Mouse (Mus musculus): ENCODE data around the gene Uhmk1. TPM values are rescaled to one million over a fixed set of nuclear protein-coding genes. Genes with fewer than 3 reads are reported as not detected.

The Uhmk1 gene
- polyA plus RNA-seq, 1 experiment from 2014 or later, result 7.0 TPM

- no peak overlapping the region for H3K9ac ChIP-seq (ENCODE audit: low read depth, low read length)
- WGBS, result 84% methylated on average over 5 of the region's 5 CpGs
- no peak overlapping the region for H3K4me3 ChIP-seq (replicated peaks; ENCODE audit: low read depth, low read length)
- no peak for TF ChIP-seq CTCF (IDR thresholded peaks at IDR 0.05; ENCODE audit: low read depth)
- no peaks in the 10 kb centered on the region for H3K27me3 ChIP-seq (ENCODE audit: insufficient read depth, low read length)
- no peak overlapping the region for H3K4me2 ChIP-seq (ENCODE audit: low read length)
- 0 out of 2 replicates have a peak, but pooled peaks cover 7% of the 10 kb centered on the region for H3K36me3 ChIP-seq (ENCODE audit: insufficient read depth, low read length)
- no peaks in the 10 kb centered on the region for H3K9me3 ChIP-seq (replicated peaks; ENCODE audit: low read length)
- no peak overlapping the region for H3K27ac ChIP-seq
- DNase-seq (ENCODE audit: low spot score), result no peak
- H3K4me1 ChIP-seq (replicated peaks; ENCODE audit: insufficient read depth, low read length), result no peaks in the 10 kb centered on the region
- ATAC-seq (replicated peaks; ENCODE audit: low FRiP score, low read depth), result no peak
Measured at GRCm38 (mm10) chr1:170155761-170156160, 59.4 kb downstream of the Uhmk1 start.

GRCm38 (mm10) chr1:170155298-170155697 lies 59.9 kb downstream of the Uhmk1 start:
- H3K9ac ChIP-seq (ENCODE audit: low read depth, low read length), result no peak overlapping the region
- 0 out of 2 replicates have a peak, but pooled peaks cover 7% of the 10 kb centered on the region for H3K36me3 ChIP-seq (ENCODE audit: insufficient read depth, low read length)
- H3K4me3 ChIP-seq (replicated peaks; ENCODE audit: low read depth, low read length), result no peak overlapping the region
- peak; percentile 35; the same call in 1 of the 2 replicates for TF ChIP-seq CTCF (IDR thresholded peaks at IDR 0.05; ENCODE audit: low read depth)
- no peak overlapping the region for H3K4me2 ChIP-seq (ENCODE audit: low read length)
- ATAC-seq (replicated peaks; ENCODE audit: low FRiP score, low read depth) (no peak), DNase-seq (ENCODE audit: low spot score) (no peak)
- H3K27ac ChIP-seq, result no peak overlapping the region
- no peaks in the 10 kb centered on the region for H3K27me3 ChIP-seq (ENCODE audit: insufficient read depth, low read length)
- H3K4me1 ChIP-seq (replicated peaks; ENCODE audit: insufficient read depth, low read length), result no peaks in the 10 kb centered on the region
- WGBS, result 72% methylated on average over 2 of the region's 2 CpGs
- no peaks in the 10 kb centered on the region for H3K9me3 ChIP-seq (replicated peaks; ENCODE audit: low read length)

GRCm38 (mm10) chr1:170153986-170154385 lies 61.2 kb downstream of the Uhmk1 start:
- 83% methylated on average over 8 of the region's 8 CpGs for WGBS
- H3K36me3 ChIP-seq (ENCODE audit: insufficient read depth, low read length), result 0 out of 2 replicates have a peak, but pooled peaks cover 10% of the 10 kb centered on the region
- no peak for ATAC-seq (replicated peaks; ENCODE audit: low FRiP score, low read depth)

DNA sequence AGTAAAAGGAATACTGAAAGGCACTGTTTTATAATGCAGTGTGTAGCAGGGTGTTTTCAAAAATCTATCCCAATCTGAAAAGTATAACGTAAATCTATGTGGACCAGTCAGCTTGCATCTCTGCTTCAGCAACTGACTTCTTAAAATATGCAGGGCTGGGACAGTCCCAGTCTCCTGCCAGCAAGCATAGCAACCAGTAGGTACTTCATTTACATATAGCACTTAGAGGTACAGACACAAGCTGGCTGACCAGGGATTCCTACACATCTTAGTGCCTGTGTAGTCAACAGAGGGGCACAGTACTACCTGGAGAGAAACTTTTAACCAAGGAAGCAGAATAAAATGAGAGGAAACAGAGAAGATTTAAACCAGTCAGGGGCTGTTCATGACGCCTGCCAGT lies 62.6 kb downstream of the Uhmk1 start:
- Histone ChIP-seq H3K27ac (no peak overlapping the region), H3K9ac (ENCODE audit: low read depth, low read length) (no peak overlapping the region), H3K4me1 (replicated peaks; ENCODE audit: insufficient read depth, low read length) (no peaks in the 10 kb centered on the region), H3K4me3 (replicated peaks; ENCODE audit: low read depth, low read length) (no peak overlapping the region), H3K27me3 (ENCODE audit: insufficient read depth, low read length) (no peaks in the 10 kb centered on the region), H3K4me2 (ENCODE audit: low read length) (no peak overlapping the region), H3K36me3 (ENCODE audit: insufficient read depth, low read length) (peaks cover 15% of the 10 kb centered on the region; the same call in 1 of the 2 replicates), H3K9me3 (replicated peaks; ENCODE audit: low read length) (no peaks in the 10 kb centered on the region)
- WGBS, result 91% methylated on average over 2 of the region's 2 CpGs
- ATAC-seq (replicated peaks; ENCODE audit: low FRiP score, low read depth) (no peak), DNase-seq (ENCODE audit: low spot score) (no peak)
- TF ChIP-seq CTCF (IDR thresholded peaks at IDR 0.05; ENCODE audit: low read depth), result no peak

More at GRCm38 (mm10) chr1:170153986-170154385, 61.2 kb downstream of the Uhmk1 start:
- Histone ChIP-seq H3K27ac (no peak overlapping the region), H3K4me3 (replicated peaks; ENCODE audit: low read depth, low read length) (no peak overlapping the region), H3K9me3 (replicated peaks; ENCODE audit: low read length) (no peaks in the 10 kb centered on the region), H3K4me2 (ENCODE audit: low read length) (no peak overlapping the region), H3K27me3 (ENCODE audit: insufficient read depth, low read length) (no peaks in the 10 kb centered on the region), H3K4me1 (replicated peaks; ENCODE audit: insufficient read depth, low read length) (no peaks in the 10 kb centered on the region), H3K9ac (ENCODE audit: low read depth, low read length) (no peak overlapping the region)
- no peak for DNase-seq (ENCODE audit: low spot score)
- no peak for TF ChIP-seq CTCF (IDR thresholded peaks at IDR 0.05; ENCODE audit: low read depth)

GRCm38 (mm10) chr1:170150870-170151269 lies 64.3 kb downstream of the Uhmk1 start:
- no peak overlapping the region for H3K9ac ChIP-seq (ENCODE audit: low read depth, low read length)
- H3K4me3 ChIP-seq (replicated peaks; ENCODE audit: low read depth, low read length), result no peak overlapping the region
- H3K27ac ChIP-seq, result no peak overlapping the region
- H3K4me2 ChIP-seq (ENCODE audit: low read length), result no peak overlapping the region
- DNase-seq (ENCODE audit: low spot score) (no peak), ATAC-seq (replicated peaks; ENCODE audit: low FRiP score, low read depth) (no peak)
- H3K27me3 ChIP-seq (ENCODE audit: insufficient read depth, low read length), result no peaks in the 10 kb centered on the region
- TF ChIP-seq CTCF (IDR thresholded peaks at IDR 0.05; ENCODE audit: low read depth), result no peak
- peaks cover 18% of the 10 kb centered on the region for H3K36me3 ChIP-seq (ENCODE audit: insufficient read depth, low read length)
- WGBS, result 87% methylated on average over 6 of the region's 6 CpGs
- H3K4me1 ChIP-seq (replicated peaks; ENCODE audit: insufficient read depth, low read length), result no peaks in the 10 kb centered on the region
- H3K9me3 ChIP-seq (replicated peaks; ENCODE audit: low read length), result no peaks in the 10 kb centered on the region

GRCm38 (mm10) chr1:170149756-170150155 lies 65.4 kb downstream of the Uhmk1 start:
- no peaks in the 10 kb centered on the region for H3K27me3 ChIP-seq (ENCODE audit: insufficient read depth, low read length)

DNA sequence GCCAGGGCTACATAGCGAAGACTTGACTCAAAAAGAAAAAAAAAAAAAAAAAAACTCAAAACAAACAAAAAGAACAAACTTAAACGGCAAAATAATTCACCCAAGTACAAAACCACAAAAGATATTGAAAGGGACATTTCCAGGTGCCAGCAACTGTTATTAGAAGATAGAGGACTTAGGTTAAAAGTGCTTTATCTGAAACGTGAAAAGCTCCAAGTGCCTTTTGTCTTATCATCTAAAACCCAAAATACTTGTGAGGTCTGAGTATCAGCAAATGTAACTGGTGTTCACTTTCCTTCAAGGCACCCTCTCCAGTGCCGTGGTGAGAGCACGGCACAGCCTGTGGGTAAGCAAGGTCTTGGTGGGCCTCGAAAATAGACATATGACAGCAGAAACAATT lies 66.7 kb downstream of the Uhmk1 start:
- ATAC-seq (replicated peaks; ENCODE audit: low FRiP score, low read depth) (no peak), DNase-seq (ENCODE audit: low spot score) (no peak)
- Histone ChIP-seq H3K4me2 (ENCODE audit: low read length) (no peak overlapping the region), H3K27ac (no peak overlapping the region), H3K27me3 (ENCODE audit: insufficient read depth, low read length) (no peaks in the 10 kb centered on the region), H3K4me1 (replicated peaks; ENCODE audit: insufficient read depth, low read length) (no peaks in the 10 kb centered on the region), H3K9ac (ENCODE audit: low read depth, low read length) (no peak overlapping the region), H3K9me3 (replicated peaks; ENCODE audit: low read length) (no peaks in the 10 kb centered on the region), H3K4me3 (replicated peaks; ENCODE audit: low read depth, low read length) (no peak overlapping the region), H3K36me3 (ENCODE audit: insufficient read depth, low read length) (peaks cover 14% of the 10 kb centered on the region)
- no peak for TF ChIP-seq CTCF (IDR thresholded peaks at IDR 0.05; ENCODE audit: low read depth)
- WGBS, result 91% methylated on average over 6 of the region's 6 CpGs

More at GRCm38 (mm10) chr1:170149756-170150155, 65.4 kb downstream of the Uhmk1 start:
- 86% methylated on average over 4 of the region's 4 CpGs for WGBS
- no peak for TF ChIP-seq CTCF (IDR thresholded peaks at IDR 0.05; ENCODE audit: low read depth)
- DNase-seq (ENCODE audit: low spot score), result no peak
- Histone ChIP-seq H3K4me3 (replicated peaks; ENCODE audit: low read depth, low read length) (no peak overlapping the region), H3K4me1 (replicated peaks; ENCODE audit: insufficient read depth, low read length) (no peaks in the 10 kb centered on the region), H3K27ac (no peak overlapping the region), H3K9me3 (replicated peaks; ENCODE audit: low read length) (no peaks in the 10 kb centered on the region), H3K4me2 (ENCODE audit: low read length) (no peak overlapping the region), H3K9ac (ENCODE audit: low read depth, low read length) (no peak overlapping the region), H3K36me3 (ENCODE audit: insufficient read depth, low read length) (peaks cover 14% of the 10 kb centered on the region)
- no peak for ATAC-seq (replicated peaks; ENCODE audit: low FRiP score, low read depth)

All from kidney, postnatal 0 days (tissue).